Mouse (Mus musculus): Measurements from ENCODE around the gene Nmnat2.

Gene Nmnat2

DNA sequence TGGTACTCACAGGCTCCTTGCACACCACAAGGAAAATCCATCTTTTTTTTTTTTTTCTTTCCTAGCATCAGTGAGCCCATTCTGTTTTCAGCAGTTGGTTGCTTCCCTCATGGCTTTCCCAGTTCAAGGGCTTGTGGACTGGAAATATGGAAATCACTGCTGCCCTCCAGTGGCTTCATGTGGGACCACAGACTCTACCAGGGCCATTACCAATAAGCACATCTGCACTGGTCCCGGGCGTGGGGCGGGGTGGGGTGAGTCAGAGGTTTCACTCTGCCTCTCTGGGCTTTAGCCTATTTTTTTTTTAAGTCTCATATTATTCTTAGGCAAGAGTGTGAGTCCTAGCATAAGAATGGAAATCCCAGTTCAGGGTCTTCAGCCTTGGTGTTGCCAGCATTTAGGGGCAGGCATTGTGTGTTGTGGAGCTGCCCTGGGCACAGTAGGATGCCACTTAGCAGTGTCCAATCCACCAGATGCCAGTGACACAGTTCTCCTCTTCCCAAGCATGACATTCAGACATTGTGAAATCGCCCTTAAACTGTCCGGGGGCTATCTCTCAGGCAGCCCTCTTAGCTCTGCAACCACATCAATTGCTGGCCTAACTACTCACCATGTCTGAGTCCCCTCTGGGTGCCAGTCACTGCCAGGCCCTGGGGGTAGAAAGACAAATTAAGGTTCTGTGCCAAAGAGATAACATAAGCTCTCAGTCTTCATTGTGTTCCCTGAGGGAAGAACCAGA is 137.6 kb downstream of the Nmnat2 start:
- DNase-seq (ENCODE audit: low spot score in 2 of 2) = peak; percentile 45 to 77

DNA sequence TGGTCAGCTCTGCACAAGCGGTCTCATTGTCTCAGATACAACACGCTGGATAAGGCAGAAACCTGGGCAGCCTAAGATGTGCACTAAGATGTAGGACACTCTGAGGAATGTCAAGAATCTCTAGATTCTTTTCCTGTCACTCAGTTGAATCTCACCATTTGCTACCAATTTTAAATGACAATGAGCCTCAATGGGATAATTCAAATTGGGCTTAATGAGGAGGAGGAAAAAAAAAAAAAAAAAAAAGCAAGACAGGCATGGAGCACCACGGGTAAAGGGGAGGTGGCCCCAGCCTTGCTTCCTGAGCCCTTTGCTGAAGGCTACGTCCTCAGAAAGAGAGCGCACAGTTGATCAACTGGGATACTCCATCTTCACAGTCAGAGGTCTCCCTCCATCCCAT is 138.4 kb downstream of the Nmnat2 start:
- no peak for DNase-seq (ENCODE audit: low spot score in 2 of 2)

DNA sequence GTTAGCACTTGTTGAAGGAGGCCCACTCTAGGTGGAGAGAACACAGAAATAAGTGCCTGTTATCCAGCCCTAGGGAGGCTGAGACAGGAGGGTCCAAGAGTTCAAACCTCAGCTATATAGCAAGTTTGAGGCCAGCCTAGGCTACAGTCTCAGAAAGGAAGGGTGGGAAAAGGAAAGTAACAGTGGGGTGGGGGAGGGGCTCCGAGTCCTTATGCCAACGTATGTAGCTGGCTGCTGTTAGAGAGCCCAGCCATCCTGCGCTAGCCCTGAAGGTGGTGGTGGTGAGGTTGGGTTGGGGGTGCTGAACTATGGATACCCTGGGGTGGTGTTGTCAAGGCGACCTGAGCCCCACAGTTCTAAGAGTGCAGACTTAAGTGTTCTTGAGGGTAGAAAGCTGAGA is 138.8 kb downstream of the Nmnat2 start:
- no peak for DNase-seq (ENCODE audit: low spot score in 2 of 2)

DNA sequence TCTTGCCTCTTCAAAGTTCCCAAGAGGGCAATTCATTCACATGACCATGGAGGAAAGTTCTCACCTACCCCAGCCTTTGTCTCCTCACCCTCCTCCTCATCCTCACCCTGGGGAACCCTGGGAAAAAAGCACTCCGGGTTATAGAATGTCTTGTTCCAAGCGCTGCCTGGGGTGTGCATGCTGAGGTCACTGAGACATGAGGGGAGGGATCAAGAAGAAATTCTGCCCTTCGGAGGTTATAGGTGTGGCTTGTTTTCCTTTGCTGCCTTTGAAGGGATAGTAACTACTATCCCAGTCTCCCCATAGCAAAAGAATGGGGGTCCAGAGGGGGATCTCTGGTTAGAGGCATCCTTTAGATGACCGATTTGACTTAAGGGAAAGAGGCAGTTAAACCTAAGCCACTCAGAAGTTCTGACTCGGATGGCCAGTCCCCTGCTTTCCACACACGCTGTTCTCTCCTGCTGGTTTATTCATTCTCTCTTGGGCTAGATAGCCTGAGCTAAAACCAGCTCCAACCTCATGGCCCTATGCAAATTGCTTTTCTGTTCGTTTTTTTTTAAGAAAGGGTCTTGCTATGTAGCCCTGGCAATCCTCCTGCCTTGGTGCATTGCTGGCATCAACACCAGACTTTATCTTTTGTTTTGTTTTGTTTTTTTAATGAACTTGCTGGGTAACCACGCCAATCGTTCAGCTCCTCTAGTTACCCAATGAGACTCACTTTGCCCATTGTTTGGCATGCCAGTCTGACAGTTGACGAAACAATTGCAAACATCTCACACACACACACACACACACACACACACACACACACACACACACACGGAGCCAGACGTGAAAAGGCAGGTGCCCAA is 139.7 kb downstream of the Nmnat2 start:
- no peak for DNase-seq (ENCODE audit: low spot score in 2 of 2)

DNA sequence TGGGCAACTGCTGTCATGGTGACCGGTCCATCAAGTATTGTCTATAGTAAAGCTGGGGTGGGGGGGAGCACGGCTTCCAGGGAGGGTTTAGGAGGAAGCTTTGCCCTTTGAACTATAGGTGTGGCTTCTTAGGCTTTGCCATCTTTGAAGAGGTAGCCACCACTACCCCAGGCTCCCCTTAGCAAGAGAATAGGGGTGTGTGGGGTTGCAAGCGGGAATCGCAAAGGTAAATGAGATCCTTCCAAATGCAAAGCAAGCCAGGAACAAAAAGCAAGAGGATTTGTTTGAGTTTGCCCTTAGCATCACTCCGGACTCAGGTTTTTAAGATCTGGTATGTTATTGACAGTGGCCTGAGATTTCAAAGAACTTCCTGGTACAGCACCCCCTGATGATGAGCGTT is 140.5 kb downstream of the Nmnat2 start:
- no peak for DNase-seq (ENCODE audit: low spot score in 2 of 2)

DNA sequence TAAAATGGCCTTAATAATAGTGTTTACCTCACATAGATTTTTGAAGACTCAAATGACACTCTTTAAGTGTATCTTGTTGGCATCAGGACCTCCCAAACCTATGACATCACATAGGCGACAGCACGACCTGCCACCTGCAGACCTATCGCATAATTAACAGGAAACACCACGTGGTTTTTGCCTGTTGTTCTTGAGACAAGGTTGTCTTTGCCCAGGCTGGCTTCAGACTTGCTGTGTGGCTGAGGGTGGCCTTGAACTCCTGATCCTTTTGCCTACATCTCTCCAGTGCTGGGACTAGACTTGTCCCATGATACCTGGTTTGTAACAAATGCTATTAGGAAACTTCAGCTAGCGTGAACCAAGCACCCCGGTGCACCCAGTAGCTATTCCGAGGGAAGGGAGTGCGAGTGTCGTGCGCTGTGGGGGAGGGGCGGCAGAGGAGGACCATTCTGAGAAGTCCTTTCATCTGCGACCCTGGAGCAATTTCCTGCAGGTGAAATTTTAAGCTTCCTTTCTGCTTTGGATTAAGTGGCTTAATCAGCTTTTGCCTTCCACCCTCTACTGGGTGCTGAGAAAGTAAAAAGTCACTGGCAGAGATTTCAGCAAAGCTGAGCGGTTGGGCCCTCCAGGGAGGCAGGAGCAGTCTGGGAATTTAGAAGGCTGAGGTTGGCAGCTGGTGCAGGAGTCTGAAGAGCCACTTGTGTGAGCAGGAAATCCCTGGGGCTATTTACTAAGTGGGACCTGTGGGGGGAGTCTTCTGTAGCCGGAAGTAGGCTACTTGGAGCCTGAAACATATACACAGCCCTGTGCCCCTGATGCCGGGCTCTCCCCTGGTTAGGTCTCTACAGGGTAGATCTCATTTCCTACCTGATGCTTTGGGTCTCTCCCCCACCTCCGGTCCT is 141.3 kb downstream of the Nmnat2 start:
- DNase-seq (ENCODE audit: low spot score in 2 of 2) = no peak

DNA sequence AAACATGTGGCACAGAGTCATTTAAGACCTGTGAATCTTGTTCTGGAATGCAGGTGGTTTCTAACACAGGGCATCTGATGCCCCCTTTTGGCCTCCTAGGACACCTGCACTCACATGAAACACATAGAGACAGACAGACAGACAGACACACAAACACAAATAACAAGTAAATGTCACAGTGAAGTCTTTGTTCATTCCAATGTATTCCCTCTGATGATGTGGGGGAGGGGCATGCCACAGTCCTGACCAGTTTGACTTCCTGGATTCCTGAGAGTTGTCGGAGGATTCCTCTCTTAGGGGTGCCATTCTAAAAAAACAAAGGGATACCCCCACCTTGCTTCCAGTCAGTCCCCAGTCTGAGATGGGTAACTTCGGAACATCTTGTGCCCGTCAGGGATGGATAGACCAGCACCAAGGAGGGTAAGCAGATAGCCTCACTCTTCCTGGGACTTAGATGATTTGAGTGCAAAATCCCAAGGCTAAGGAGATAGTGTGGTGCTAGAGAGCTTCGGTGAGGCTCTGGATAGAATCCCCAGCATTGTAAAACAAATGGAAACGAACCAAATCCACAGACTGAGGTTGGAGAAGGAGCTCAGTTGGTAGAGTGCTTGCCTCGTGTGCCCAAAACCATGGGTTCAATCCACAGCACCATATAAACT is 142.4 kb downstream of the Nmnat2 start:
- no peak for DNase-seq (ENCODE audit: low spot score in 2 of 2)

DNA sequence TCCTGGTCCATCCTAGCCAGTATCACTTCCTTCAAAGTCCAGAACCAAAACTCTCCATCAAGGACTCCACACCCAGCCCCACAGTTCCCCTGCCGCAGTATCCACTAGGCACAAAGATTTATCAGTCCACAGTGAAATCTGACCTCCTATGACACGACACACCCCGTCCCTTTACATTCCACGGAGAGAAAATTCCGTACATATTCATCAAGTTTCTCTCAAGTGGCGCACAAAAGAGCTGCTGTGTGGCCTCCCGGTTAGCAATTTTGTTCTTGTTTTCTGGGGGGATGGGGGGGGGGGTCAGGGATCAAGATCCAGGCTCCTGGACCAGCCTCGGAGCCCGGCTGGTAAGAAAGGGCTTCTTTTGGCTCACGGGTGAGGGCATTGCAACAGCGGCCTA is 143.8 kb downstream of the Nmnat2 start:
- DNase-seq (ENCODE audit: low spot score in 2 of 2) = no peak

DNA sequence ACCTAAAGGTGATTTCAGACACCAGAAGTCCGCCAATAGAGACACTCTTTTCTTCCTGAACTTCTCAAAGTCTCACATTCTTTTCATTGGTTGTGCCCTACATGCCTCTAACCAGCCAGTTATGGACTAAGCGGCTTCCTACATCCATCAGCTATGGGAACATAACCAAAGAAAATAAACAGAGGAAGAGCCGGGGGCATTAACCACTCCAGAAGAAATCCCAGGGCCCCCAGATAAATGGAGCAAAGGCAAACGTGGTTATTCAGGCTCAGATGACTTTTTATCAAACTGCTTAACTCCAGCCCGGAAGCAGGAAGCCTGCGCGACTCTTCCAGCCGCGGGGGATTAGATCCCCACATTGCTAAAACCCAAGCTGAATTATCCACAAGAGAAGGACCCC is 146.1 kb downstream of the Nmnat2 start:
- no peak for DNase-seq (ENCODE audit: low spot score in 2 of 2)

DNA sequence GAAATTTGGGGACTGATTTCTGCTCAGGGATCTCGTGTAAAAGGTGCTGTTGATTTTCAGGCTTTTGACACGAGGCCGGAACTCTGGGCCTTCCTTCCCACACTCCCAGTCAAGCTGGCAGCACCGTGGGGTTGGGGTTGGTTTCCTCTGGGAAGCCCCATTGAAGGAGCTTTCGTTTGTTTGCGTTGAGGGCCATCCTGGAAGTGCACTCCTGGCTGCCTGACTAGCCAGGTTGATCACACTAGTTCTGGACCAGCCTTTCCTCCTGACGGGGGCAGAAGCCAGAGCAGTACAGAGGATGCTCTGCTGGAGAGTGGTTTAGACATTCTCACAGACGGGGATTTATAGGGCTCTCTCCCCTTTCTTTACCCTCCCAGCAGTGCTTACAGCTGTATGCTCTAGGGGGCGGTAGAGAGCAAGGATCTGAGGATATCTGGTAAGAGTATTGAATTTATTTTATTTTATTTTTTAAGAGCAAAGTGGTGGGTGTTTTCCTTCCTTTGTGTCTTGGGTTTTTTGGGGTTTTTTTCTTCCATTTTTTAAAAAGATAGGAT is 146.6 kb downstream of the Nmnat2 start:
- DNase-seq (ENCODE audit: low spot score in 2 of 2) = no peak

DNA sequence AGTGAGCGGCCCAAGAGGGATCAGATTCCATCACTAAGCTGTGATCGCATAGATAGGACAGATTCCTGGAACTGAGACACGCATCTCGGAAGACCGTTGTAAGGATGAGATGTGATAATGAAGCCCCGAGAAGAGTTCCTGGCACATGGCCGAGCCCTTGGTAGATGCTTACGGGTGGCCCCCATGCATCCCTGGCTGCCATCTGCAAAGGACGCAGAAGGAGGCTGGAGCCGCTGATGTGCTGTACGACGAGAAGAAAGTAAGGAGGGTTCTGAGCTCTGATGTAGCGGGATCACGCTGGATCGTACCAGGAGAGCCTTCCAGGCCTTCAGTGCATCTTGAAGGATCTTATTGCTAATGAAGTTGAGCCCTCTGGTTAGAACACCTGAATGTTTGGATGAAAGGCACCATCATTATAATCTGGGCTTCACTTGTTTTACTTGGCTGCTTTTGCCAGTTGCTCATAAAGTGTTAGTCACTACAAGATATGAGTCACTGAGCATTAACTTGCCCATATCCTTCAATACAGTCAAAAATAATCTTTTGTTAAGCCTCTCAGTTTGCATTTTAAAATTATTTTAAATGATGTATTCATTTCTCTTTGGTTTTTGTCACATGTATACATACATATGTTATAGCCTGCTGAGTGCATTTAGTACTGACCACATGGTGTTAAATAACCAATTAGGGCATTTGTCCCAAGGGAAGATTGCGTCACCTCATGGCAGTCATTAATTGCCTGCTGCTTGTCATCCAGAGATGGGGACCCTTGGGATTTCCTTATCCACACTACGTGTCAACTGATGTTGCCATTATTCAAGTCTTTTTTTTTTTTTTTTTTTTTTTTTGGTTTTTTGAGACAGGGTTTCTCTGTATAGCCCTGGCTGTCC is 147.7 kb downstream of the Nmnat2 start:
- no peak for DNase-seq (ENCODE audit: low spot score in 2 of 2)

DNA sequence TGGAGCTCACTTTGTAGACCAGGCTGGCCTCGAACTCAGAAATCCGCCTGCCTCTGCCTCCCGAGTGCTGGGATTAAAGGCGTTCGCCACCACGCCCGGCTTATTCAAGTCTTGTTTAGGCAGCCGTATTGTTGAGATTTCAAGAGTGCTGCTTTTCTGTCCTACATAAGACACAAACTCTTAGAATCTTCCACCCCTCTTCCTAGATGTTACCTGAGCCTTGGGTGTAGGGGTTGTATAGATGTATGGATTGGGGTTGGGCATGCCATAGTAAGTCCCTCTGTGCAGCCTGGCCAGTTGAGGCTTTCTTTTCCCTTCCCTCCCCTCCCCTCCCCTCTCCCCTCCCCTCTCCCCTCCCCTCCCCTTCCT is 148.4 kb downstream of the Nmnat2 start:
- DNase-seq (ENCODE audit: low spot score in 2 of 2) = no peak

DNA sequence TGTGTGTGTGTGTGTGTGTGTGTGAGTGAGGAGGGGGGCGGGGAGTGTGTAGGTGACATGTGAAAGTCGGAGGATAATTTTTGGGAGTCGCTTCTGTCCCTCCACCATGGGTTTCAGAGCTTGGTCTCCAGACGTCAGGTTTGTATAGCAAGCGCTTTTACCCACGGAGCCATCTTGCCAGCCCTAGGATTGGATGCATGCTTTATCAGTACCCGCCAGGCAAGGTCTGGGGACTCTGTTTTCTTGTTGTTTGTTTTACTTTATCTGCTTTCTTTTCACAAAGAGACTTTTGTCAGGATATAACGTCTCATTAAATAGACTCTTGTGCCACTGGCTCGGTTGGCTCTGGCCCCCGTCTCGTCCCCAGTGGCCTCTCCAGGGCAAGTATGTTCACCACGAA is 150.0 kb downstream of the Nmnat2 start:
- DNase-seq (ENCODE audit: low spot score in 2 of 2) = no peak

DNA sequence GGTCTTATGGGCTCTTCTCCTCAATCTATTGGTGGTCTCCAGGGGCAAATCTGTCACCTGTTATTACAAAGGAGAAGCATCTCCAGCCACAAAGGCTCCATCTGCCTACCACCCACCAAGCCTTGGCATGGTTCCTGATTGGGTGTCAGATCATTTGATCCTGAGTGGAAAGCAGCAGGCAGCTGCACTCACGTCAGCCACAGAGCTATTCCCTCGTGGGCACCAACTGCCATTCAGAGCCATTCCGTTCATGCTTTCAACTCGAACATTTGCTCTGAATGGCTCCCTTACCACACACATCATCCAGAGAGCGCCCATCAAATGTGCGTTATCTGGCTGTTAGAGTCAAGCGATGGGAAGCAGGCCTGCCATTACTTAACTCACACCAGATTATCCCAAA is 153.1 kb downstream of the Nmnat2 start:
- no peak for DNase-seq (ENCODE audit: low spot score in 2 of 2)

DNA sequence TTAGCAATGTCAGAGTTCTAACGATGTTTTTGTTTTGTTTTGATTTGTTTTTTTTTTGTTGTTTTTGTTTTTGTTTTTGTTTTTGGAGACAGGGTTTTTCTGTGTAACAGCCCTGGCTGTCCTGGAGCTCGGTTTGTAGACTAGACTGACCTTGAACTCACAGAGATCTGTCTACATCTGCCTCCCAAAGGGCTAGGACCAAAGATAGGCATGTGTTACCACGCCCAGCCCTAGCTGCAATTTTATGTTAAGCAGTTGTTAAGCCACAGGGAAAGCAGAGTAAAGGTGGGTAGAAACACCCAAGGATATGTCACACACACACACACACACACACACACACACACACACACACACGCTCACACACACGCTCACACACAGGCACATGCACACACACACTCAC is 154.6 kb downstream of the Nmnat2 start:
- DNase-seq (ENCODE audit: low spot score in 2 of 2) = no peak

DNA sequence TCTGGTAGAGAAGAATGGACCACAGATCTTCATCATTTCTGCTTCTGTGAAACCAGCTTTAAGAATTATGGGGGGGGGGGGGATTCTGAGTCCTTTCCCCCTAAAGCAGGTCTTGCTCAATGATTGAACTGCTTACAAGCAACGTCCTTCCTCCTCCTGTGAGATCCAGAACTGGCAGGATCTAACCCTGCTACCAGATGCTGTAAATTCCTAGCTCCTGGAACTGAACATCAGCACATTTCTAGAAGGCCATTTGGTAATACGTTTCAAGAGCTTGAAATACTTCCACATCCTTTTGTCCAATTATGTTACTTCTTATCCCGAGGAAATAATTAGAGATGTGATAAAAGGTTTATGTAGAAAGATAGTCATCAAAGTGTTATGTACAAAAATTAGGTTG is 155.0 kb downstream of the Nmnat2 start:
- DNase-seq (ENCODE audit: low spot score in 2 of 2) = no peak

DNA sequence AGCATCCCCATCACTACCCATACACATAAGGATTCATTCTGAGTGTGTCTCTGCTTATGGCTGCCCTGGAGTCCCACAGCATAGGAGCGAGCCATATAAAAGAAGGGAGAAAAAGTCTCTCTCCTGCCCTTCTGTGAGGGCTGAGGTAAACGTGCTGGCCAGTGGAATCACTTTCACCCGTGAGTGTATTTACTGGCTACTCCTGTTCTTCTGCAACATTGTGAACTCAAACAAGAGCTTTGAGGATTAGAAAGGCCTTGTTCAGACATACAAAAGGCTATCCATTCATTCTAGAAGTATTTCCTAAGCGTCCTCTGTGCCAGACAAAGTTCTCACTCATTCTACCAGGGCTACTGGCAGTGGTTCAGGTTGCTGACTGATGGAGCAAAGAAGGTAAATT is 156.8 kb downstream of the Nmnat2 start:
- DNase-seq (ENCODE audit: low spot score in 2 of 2) = no peak

DNA sequence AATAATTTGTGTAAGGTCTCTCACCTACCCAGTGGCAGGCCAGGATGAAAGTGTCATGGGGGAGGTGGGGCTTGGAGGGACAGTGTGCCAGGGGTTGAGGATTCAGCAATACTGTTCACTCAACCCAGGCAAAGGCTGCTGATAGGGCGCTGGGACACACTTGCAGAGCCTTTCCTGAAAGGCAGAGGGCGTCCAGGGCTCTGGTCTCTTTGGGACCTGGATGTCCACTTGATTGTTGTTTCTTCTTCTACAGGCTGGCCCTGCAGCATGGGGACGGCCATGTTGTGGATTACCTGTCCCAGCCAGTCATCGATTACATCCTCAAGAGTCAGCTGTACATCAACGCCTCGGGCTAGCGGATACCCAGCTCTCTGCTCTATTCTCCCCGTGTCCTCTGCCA is 160.5 kb downstream of the Nmnat2 start:
- DNase-seq (ENCODE audit: low spot score in 2 of 2) = no peak

DNA sequence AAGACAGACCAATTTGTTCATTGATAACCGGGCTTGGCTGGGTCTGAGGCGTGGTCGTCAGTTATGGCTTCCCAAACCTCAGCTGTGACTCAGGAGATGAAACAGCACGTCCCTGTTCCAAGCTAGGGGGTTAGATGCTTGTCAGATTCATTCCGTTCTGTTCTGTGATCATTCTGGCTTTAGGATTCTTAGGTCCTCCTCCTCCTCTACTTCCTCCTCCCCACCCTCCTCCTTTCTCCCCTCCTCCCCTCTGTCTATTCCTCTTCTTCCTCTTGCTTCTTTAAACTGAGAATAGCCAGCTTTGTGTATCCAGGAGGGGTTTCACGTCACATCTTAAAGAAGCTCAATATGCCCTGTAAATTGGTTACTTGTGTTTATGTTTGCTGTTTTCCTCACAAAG is 165.8 kb downstream of the Nmnat2 start:
- no peak for DNase-seq (ENCODE audit: low spot score in 2 of 2)

DNA sequence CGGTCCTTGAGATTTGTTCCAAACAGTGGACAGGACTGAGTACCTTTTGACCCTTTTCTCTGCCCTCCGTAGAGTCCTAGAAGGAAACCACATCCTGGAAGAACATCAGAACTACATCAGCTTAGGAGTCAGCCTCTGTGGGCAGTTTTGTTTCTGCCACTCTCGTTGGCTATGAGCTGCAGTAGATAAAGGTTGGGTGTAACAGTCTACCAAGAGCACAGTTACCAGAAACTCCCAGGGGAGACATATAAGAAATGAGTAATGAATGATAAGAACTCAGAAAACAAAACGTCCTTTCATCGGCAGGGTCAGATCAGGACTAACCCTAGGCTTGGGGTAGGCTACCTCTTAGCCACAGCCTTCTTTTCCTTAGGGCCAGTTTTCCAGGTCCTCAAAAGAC is 166.5 kb downstream of the Nmnat2 start:
- no peak for DNase-seq (ENCODE audit: low spot score in 2 of 2)

DNA sequence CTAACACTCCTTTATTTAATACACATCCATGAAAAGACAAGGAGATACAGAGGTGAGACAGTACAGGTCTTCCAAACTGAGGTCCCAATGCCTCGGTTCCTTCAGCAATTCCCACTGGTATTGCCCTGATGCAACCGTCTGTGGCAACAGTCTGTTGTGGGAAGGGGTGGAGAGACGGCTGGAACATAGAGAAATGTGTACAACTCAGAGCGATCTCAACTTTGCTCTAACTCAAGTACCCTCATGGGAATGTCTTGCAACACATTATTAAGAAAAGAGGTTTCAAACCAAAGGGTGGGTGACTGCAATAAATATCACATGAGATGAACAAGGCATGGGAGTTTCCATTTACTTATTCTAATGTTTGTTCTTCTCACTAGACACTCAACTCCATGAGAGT is 168.0 kb downstream of the Nmnat2 start:
- no peak for DNase-seq (ENCODE audit: low spot score in 2 of 2)

Data from urinary bladder, adult 18-20 months (tissue).